Mouse (Mus musculus) subcutaneous adipose tissue, adult 2 months (tissue): Measurements from ENCODE around the gene Actl9. TPM values are rescaled to one million over a fixed set of nuclear protein-coding genes. Genes with fewer than 3 reads are reported as not detected.

Experiments
- polyA plus RNA-seq: library from polyadenylated mRNA; depleted of rRNA; stranded (reverse); fragments of >200 nt; gene quantifications from 2 replicates; pipeline ENCODE4 v1.2.3, GENCODE M21; 2012; ENCODE audit warnings: low replicate concordance; rRNA removed

The Actl9 gene
- polyA plus RNA-seq: 0.39 and 0.52 TPM in 2 replicates

DNA sequence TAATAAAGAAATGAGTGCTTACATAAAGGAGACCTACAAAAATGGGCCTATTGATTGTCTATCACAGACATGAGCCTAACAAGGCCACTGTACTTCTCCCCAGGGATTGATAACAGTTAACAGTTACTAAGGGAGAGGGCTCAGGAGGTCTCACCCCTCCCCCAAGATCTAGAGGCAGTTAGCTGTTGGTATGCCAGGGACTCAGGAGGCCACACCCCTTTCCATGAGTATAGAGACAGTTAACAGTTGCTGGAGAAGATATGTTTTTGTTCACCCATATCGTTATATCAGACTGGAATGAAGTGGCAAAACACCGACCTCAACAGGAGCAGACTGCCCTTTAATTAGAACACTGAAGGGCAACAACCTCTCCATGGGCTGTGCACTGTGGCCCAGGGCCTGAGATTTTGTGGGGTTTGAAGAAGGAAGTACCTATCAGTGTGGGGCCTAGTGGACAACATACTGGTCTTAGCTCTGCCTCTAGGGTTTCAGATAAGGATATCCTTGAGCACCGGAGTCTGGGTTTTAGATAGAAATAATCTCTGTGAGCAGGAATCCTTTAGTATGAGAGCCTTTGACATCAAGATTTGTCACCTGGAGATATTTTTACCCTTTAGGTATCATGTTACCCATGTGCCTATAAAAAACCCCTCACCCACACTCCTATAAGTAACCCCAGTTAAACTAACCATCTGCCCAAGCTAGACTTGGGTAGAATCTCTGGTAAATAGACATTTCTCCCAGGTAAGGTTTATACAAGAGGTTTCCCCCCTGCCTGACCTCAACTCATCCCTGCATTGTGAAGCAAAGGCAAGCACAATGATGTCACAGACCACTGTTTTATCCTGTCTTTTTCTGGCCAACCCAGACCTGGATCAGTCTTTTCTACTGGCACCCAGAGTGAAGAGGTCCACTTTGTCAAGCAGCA, at the start of gene Actl9:
TSS of gene Actl9 (plus strand) at position 878 of the 928 bp plus-strand sequence.

DNA sequence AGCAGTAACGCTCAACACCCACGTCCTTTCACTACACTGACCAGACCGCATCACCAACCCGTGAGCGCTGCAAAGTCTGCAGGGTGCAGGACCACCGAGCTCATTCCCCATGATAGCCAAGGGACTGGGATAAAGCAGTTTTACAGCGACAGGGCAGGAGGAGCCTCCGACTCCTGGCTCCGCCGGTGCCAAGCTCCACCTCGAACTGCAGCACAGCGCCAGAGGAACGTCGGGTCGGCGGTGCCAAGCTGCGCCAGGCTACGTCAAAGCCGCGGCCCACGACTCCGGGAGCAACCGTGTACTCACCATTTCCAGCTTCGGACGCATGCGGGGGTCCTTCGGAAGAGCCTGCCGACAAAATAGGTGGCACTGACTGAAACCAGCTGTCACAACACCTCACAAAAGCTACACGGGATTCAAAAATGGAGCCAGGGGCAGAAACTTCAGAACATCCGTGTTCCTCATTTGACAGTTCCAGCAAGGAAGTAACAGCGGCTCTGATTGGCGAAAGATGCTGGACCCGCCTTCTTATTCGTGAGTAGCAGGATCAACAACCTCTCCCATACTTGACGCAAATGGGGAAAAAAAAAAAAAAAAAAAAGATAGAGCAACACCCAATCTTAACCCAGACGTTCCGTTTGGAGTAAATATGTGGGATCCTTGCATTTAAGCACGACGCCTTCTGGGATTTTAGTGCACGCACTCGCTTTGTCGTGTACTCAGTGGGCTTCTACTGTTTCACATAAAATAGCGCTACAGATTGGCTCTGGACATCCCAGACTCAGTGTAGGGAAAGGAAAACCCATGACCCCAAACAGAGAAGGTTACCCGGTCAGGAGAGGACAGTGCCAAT, 38.3 kb upstream of the Actl9 start, which contains the start of gene Zfp101:
TSS of gene Zfp101 (minus strand) at position 460 of the 853 bp plus-strand sequence.

Other genes starting within 250 kb of the Actl9 start
- gene Olfr239, start 241.6 kb upstream of the Actl9 start, polyA plus RNA-seq: not detected in 2 replicates
- gene Olfr1564, start 211.2 kb upstream of the Actl9 start, polyA plus RNA-seq: 0.26 TPM in 1 of 2 replicates, not detected in the other
- gene Zfp955a, start 177.8 kb upstream of the Actl9 start, polyA plus RNA-seq: 1.1 and 1.9 TPM in 2 replicates
- gene Olfr63, start 168.2 kb upstream of the Actl9 start, polyA plus RNA-seq: not detected in 2 replicates
- gene Zfp955b, start 143.4 kb upstream of the Actl9 start, polyA plus RNA-seq: 1.8 and 2.9 TPM in 2 replicates
- 1.1 and 2.9 TPM in 2 replicates for gene Zfp81, start 74.0 kb upstream of the Actl9 start, polyA plus RNA-seq
- gene Zfp101, start 38.3 kb upstream of the Actl9 start, polyA plus RNA-seq: 1.8 and 2.9 TPM in 2 replicates
- 114 and 141 TPM in 2 replicates for gene Adamts10, start 91.3 kb downstream of the Actl9 start, polyA plus RNA-seq
- gene Myo1f, start 122.8 kb downstream of the Actl9 start, polyA plus RNA-seq: 9.9 and 15.9 TPM in 2 replicates
- 60.5 and 86.8 TPM in 2 replicates for gene Zfp414, start 196.2 kb downstream of the Actl9 start, polyA plus RNA-seq
- gene Pram1, start 205.2 kb downstream of the Actl9 start, polyA plus RNA-seq: 0.62 and 1.7 TPM in 2 replicates